Mouse (Mus musculus) gastrocnemius, postnatal 14 days (tissue): Measurements from ENCODE around the gene Obp2a. TPM values are rescaled to one million over a fixed set of nuclear protein-coding genes. Genes with fewer than 3 reads are reported as not detected.
"Not testable (repeated sequence)": the region's sequence is repeated elsewhere in the genome, so short reads cannot be mapped to it uniquely, and the experiment has no call there.

Source experiments
- DNase-seq: peaks from one replicate; pipeline ENCODE4 v3.0.0; 2021; ENCODE audit warnings: mixed read lengths
- intact Hi-C: fragments of 180-260 bp; cut with DNase I; formaldehyde crosslinking; loops from one replicate; pipeline ENCODE4 v1.15.1; 2025; ENCODE audit warnings: low total_unique reads
- total RNA-seq, 2 experiments: library from RNA; stranded (reverse); gene quantifications; 2 replicates each; pipeline ENCODE4 v1.2.3; 2021

Gene Obp2a
- total RNA-seq, 2 experiments from 2014 or later = not detected

DNA sequence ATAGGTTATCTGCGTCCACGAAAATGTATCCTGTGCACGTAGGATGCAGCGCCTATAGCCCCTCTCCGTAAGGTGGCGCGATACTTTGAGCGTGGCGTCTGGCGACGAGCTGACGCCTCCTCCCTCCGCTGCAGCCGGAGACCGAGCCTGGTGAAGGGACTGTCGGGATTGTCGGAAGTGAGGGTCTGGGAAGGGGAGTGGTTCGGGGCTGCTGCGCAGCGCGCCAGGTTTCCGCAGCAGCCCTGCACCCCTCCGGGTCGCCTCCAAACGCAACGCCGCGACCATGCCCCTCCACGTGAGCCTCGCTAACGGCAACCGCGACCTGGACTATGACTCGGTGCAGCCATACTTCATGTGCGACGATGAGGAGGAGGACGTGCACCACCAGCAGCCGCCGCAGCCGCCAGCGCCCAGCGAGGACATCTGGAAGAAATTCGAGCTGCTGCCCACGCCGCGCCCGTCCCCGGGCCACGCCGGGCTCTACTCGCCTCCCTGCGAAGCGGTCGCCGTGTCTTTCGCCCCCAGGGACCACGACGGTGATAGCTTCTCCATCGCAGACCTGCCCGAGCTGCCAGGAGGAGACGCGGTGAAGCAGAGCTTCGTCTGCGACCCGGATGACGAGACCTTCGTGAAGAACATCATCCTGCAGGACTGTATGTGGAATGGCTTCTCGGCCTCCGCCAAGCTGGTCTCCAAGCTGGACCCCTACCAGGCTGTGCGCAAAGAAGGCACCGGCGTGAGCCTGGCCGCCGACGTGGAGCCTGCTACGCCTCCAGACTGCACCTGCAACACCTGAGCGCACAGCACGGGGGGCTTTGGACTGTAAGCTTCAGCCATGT, 7.0 kb downstream of the Obp2a start, which contains the start of gene Bmyc:
Gene Bmyc, plus strand, starts transcription at position 97 of the 839 bp plus-strand sequence.
- peak; percentile 78 for DNase-seq
- intact Hi-C loops = no loop called here

DNA sequence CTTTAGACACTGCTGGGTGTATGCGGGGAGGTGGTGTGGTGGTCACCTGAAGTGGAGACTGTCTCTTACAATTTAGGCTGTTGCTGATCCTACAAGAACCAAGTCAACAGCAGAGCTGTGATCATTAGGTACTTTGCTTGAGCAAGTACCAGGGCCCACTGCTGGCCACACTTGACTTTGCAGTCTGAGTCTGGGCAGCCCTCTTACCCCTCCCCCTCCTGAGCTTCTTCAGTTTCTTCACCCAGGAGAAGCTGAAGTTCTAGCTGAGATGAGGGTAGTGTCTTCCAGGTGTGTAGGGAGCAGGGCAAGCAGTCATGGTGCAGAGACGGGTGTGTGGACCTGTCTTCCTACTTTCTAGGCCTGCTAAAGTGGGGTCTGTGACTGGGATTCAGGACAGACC, 8.3 kb downstream of the Obp2a start:
- intact Hi-C loops = no loop called here

DNA sequence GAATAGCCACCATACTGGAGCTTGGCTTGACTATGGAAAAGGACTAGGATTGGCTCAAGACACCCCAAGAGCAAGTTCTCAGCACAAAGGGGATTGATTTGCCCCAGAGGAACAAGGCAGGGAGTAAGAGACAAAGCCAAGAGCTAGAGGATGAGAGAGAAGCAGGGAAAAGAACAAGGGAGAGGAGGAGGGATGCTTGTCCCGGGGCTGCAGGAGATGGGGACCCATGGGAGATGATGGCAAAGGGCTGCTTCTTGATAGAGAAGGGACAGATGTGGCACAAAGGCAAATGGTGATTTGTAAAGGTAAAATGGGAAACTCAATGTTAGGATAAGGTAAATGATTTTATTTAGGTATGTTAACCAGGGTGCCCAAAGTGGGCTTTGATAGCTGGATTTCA, 9.2 kb downstream of the Obp2a start:
- DNase-seq, intact Hi-C loops: not testable (repeated sequence)

More for the DNA sequence above, 8.3 kb downstream of the Obp2a start:
- DNase-seq = peak; percentile 40

DNA sequence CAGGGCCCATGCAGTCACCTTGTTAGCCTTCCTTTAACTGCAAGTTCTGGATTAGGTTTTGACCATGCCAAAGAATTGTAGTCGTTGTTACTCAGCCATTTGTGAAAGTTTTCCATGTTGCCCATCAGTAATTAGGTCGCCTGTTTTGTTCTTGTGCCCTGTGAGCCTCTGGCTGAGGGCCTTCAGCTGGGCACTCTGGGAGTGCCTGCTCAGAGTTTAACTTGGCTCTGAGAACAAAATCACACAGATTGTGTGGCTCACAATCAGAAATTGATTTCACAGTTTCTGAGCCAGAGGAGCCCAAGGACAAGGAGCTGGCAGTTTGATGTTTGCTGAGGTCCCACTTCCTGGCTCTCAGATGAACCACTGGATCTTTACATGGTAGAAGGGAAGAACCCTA, 9.9 kb downstream of the Obp2a start:
- intact Hi-C loops, DNase-seq: not testable (repeated sequence)

DNA sequence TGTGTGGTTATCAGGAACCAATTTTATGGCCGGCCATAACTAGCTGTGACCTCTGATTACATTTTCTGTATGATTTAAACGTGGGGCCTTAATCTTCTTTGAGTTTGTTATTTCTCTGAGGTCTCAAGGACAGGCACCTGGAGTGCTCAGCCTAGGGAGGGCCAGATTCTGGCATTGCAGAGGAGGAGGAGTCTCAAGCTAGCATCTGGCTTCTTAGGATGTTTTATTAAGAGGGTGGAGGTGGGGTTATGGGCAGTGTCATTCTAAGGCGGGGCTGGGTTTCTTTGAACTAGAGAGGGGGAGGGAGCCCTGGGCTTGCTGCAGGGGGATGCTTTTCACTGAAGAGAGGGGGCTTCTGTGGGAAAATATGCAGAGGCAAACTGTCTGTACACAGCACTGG, 11.8 kb downstream of the Obp2a start:
- DNase-seq, intact Hi-C loops: not testable (repeated sequence)

DNA sequence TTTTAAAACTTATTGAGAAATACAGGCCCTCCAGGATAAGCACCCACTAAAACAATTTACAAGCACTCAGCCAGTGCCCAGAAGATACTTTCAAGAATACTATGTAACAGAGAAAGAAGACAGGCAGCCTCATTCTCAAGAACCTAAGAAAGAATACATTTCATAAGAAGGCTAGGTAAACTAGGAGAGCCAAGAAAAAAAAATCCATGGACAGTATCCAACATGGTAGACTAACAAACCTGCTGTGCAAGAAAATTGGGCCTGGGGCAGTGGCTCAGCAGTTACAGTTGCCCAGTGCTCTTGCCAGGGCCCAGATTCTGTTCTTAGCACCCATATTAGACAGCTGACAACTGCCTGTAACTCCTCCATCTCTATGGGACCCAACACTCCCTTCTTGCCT, 17.4 kb downstream of the Obp2a start:
- DNase-seq = no peak
- intact Hi-C loops = no loop called here

DNA sequence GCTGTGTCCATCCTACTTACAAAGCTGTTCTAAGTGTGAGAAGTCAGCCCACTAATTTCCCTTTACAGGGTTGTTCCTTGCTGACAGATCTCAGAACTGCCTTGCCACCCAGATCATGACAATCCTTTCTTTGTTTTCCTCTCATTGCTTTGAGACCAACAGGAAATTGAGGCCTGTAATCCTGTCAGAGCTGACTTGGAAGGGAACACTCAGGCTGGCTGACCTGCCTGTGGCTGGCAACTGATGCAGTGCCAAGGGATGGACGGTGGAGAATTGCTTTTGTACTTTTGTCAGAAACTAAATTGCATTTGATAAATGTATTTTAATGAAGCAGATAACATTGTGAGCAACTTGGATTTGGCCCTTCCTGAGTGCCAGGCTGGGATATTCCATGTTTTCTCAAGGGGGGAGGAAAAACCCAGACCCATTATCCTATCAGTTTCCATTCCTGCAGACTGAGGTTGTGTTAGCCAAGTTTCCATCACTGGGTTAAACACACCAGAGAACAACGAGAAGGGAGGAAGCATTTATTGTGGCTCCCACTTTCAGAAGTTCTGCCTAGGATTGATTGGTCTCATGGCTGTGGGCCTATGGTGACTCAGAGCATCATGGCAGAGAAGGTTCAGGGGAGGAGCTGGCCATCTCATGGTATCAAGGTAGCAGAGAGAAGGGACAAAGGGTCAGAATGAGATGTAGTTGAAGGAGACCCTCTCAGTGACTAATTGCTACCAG, 33.5 kb downstream of the Obp2a start:
- intact Hi-C loops = no loop called here
- no peak for DNase-seq

DNA sequence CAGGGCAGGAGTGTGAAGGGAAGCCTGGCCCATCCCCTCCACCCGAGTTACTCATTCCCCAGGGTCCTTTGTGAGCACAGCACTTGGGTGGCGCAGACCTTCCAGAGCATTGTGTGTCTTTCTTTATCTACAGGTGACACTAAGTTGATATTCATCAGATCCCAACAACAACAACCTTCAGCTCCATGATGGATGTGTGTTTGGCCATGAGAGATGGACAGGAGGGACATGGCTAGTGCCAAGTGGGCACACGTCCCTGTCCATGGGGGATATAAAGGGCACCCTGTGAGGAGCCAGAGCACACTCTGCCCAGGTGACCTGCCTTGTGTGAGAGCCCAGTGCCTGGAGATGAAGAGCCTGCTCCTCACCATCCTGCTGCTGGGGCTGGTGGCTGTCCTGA, 36.9 kb downstream of the Obp2a start, which contains the start of gene Obp2b:
Gene Obp2b, plus strand, starts transcription at position 301 of the 400 bp plus-strand sequence.
- DNase-seq, intact Hi-C loops: not testable (repeated sequence)

DNA sequence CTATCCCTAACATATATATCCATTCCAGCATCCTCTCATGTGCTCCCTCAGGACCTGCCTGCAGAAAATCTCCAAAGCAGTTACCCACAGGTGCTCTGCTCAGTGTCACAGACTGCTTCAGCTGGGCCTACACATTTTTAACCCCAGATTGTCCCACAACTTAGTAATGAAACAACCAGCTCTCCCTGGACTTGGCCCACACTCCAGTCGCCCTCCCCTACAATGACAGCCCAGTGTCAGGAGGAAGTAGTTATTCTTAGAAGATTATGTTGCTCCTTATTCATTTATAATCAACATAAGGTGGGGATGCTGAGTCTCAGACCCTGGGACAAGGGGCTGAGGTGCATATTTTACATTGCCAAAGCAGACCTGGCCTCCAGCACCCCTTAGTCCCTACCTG, 41.8 kb downstream of the Obp2a start:
- intact Hi-C loops = no loop called here

More for the DNA sequence above, 41.8 kb downstream of the Obp2a start:
- no peak for DNase-seq

Other genes with a start within 250 kb of the Obp2a start
- not detected for gene Clic3, start 243.2 kb upstream of the Obp2a start, total RNA-seq
- gene Paxx, start 238.9 kb upstream of the Obp2a start, total RNA-seq = 10 to 100 TPM; 15.7 to 18.9 TPM
- 1 to 10 TPM; 1.3 to 1.4 TPM for gene Ptgds, start 230.0 kb upstream of the Obp2a start, total RNA-seq
- gene Lcn12, start 206.1 kb upstream of the Obp2a start, total RNA-seq = not detected
- gene Fbxw5, start 199.3 kb upstream of the Obp2a start, total RNA-seq = 10 to 100 TPM; 68.6 to 70.5 TPM
- under 1 TPM; 0.91 to 0.98 TPM for gene C8g, start 198.3 kb upstream of the Obp2a start, total RNA-seq
- gene Traf2, start 153.1 kb upstream of the Obp2a start, total RNA-seq = 10 to 100 TPM in 1 of 2 experiments, 1 to 10 TPM in 1; 9.7 to 13.3 TPM
- 100 to 1,000 TPM; 164 to 173 TPM for gene Edf1, start 142.2 kb upstream of the Obp2a start, total RNA-seq
- gene Mamdc4, start 125.2 kb upstream of the Obp2a start, total RNA-seq = under 1 TPM; 0.68 to 0.80 TPM
- 10 to 100 TPM; 42.6 to 44.8 TPM for gene Phpt1, start 124.8 kb upstream of the Obp2a start, total RNA-seq
- under 1 TPM in 1 of 2 experiments, not detected in 1; 0.10 TPM for gene Ajm1, start 118.3 kb upstream of the Obp2a start, total RNA-seq
- 10 to 100 TPM; 39.5 to 41.0 TPM for gene Rabl6, start 91.5 kb upstream of the Obp2a start, total RNA-seq
- not detected for gene Ccdc183, start 82.4 kb upstream of the Obp2a start, total RNA-seq
- 10 to 100 TPM; 12.1 to 14.3 TPM for gene Tmem141, start 78.0 kb upstream of the Obp2a start, total RNA-seq
- gene Fcna, start 72.0 kb upstream of the Obp2a start, total RNA-seq = 1 to 10 TPM; 5.7 to 6.2 TPM
- 10 to 100 TPM; 31.0 to 33.3 TPM for gene Lcn8, start 46.9 kb upstream of the Obp2a start, total RNA-seq
- gene Lcn5, start 42.1 kb upstream of the Obp2a start, total RNA-seq = not detected
- gene Lcn6, start 23.3 kb upstream of the Obp2a start, total RNA-seq = not detected
- gene Lcn10, start 17.3 kb upstream of the Obp2a start, total RNA-seq = not detected
- gene Bmyc, start 6.7 kb downstream of the Obp2a start, total RNA-seq = 10 to 100 TPM; 10.9 to 15.5 TPM
- not detected for gene Obp2b, start 37.0 kb downstream of the Obp2a start, total RNA-seq
- not detected for gene Lcn3, start 65.5 kb downstream of the Obp2a start, total RNA-seq
- not detected for gene Lcn11, start 77.0 kb downstream of the Obp2a start, total RNA-seq
- not detected for gene Gm13539, start 82.2 kb downstream of the Obp2a start, total RNA-seq
- gene Glt6d1, start 115.8 kb downstream of the Obp2a start, total RNA-seq = not detected
- gene Lcn9, start 123.1 kb downstream of the Obp2a start, total RNA-seq = not detected
- gene Sohlh1, start 147.2 kb downstream of the Obp2a start, total RNA-seq = not detected
- gene Kcnt1, start 163.7 kb downstream of the Obp2a start, total RNA-seq = under 1 TPM; 0.23 to 0.84 TPM